Mouse (Mus musculus): ENCODE data around the gene Mapk11. TPM values are rescaled to one million over a fixed set of nuclear protein-coding genes. Genes with fewer than 3 reads are reported as not detected.

Mapk11 gene
- polyA plus RNA-seq, 1 experiment from 2014 or later: 40.4 TPM

DNA sequence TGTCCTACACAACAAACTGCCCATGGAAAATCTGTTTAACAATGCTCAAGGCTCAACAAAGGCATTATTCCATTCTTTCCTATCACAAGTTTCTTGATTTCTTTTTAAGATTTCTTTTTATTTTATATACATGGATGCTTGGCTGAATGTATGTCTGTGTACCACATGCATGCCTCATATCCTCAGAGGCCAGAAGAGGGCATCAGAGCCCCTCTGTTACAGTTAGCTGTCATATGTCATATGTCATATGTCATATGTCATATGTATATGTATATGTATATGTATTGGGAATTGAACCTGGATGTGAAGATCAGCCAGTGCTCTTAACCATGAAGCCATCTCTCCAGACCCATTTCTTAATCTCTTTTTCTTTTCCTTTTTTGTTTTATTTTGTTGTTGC, 31.4 kb downstream of the Mapk11 start:
- no peak for DNase-seq (ENCODE audit: low spot score)
- H3K9me3 ChIP-seq (ENCODE audit: control insufficient read depth, low read length): no peaks in the 10 kb centered on the region

DNA sequence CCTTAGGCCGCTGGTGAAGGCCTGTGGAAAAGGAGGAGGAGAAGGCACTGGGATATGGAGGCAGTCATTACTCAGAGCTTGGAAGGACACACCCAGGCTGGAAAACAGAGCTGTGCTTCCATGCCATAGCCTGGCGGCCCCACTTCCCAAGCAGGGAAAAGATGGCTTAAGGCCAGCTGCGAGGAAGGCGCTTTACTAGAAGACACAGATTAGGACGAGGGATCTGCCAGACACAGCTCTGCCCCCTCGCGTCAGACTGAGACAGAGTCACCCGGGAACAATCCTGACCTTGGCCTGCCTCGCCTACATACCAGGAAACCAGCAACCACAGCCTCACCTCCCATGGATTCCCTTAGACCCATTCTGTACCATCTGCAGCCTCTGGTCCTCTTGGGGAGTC, 39.3 kb downstream of the Mapk11 start:
- DNase-seq (ENCODE audit: low spot score) (no peak), ATAC-seq (ENCODE audit: low FRiP score) (no peak)
- H3K4me2 ChIP-seq (replicated peaks; ENCODE audit: low read depth, low read length): no peak overlapping the region
- no peaks in the 10 kb centered on the region for H3K4me1 ChIP-seq (replicated peaks; ENCODE audit: control insufficient read depth, insufficient read depth, low read length)
- H3K4me3 ChIP-seq (ENCODE audit: low read depth, low read length): no peak overlapping the region
- peaks cover 9% of the 10 kb centered on the region for H3K36me3 ChIP-seq (ENCODE audit: control insufficient read depth, insufficient read depth, low read length)
- 91% methylated on average over 9 of the region's 9 CpGs for WGBS
- no peaks in the 10 kb centered on the region for H3K27me3 ChIP-seq (ENCODE audit: control insufficient read depth, insufficient read depth, low read length)
- H3K9me3 ChIP-seq (ENCODE audit: control insufficient read depth, low read length): no peaks in the 10 kb centered on the region
- no peak overlapping the region for H3K27ac ChIP-seq (ENCODE audit: low read depth, low read length)
- H3K9ac ChIP-seq (ENCODE audit: low read depth, low read length): no peak overlapping the region

More for the DNA sequence above, 31.4 kb downstream of the Mapk11 start:
- Histone ChIP-seq H3K36me3 (ENCODE audit: control insufficient read depth, insufficient read depth, low read length) (peaks cover 6% of the 10 kb centered on the region; the same call in 1 of the 2 replicates), H3K27me3 (ENCODE audit: control insufficient read depth, insufficient read depth, low read length) (no peaks in the 10 kb centered on the region), H3K4me1 (replicated peaks; ENCODE audit: control insufficient read depth, insufficient read depth, low read length) (peaks cover 7% of the 10 kb centered on the region), H3K4me3 (ENCODE audit: low read depth, low read length) (no peak overlapping the region), H3K4me2 (replicated peaks; ENCODE audit: low read depth, low read length) (no peak overlapping the region), H3K27ac (ENCODE audit: low read depth, low read length) (no peak overlapping the region), H3K9ac (ENCODE audit: low read depth, low read length) (no peak overlapping the region)
- ATAC-seq (ENCODE audit: low FRiP score): no peak

DNA sequence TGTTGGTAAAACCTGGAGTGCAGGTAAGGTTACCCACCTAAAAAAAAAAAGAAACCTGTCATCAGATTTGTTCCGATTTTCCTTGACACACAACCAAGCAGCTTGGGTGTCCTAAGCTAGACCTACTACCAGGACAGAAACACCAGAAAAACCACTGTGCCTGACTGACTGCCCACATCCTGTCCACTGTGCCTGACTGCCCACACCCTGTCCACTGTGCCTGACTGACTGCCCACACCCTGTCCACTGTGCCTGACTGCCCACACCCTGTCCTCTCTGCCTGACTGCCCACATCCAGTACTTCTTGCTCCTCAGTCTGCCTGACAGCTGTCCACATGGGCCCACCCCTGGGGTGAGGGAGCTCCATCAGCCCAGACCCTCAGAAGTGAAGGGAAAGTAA, 42.5 kb downstream of the Mapk11 start:
- no peak for ATAC-seq (ENCODE audit: low FRiP score)
- no peak for DNase-seq (ENCODE audit: low spot score)
- Histone ChIP-seq H3K4me2 (replicated peaks; ENCODE audit: low read depth, low read length) (no peak overlapping the region), H3K9me3 (ENCODE audit: control insufficient read depth, low read length) (no peaks in the 10 kb centered on the region), H3K27ac (ENCODE audit: low read depth, low read length) (no peak overlapping the region), H3K9ac (ENCODE audit: low read depth, low read length) (no peak overlapping the region), H3K36me3 (ENCODE audit: control insufficient read depth, insufficient read depth, low read length) (peaks cover 15% of the 10 kb centered on the region), H3K4me3 (ENCODE audit: low read depth, low read length) (no peak overlapping the region), H3K4me1 (replicated peaks; ENCODE audit: control insufficient read depth, insufficient read depth, low read length) (no peaks in the 10 kb centered on the region), H3K27me3 (ENCODE audit: control insufficient read depth, insufficient read depth, low read length) (no peaks in the 10 kb centered on the region)
- 92% methylated on average over 1 of the region's 1 CpGs for WGBS

DNA sequence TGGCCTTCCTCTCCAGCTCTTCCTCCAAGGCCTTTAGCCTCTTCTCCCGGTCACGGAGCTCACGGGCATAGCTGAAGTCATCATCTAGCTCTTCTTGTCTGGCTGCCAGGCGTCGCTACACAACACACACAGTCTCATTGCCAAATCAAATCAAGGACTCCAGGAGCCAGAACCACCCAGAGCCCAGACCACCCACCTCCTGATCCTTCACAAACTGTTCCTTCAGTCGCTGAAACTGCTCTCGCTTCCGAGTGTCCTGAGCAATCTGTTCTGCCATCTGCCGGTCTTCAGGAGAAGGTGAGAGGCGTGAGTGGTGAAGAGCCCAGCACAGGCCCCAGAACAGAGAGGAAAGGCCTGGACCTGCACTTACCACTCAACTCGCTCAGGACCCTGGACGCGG, 43.4 kb downstream of the Mapk11 start:
- H3K27ac ChIP-seq (ENCODE audit: low read depth, low read length): no peak overlapping the region
- DNase-seq (ENCODE audit: low spot score) (no peak), ATAC-seq (ENCODE audit: low FRiP score) (no peak)
- peaks cover 19% of the 10 kb centered on the region for H3K36me3 ChIP-seq (ENCODE audit: control insufficient read depth, insufficient read depth, low read length)
- no peak overlapping the region for H3K4me2 ChIP-seq (replicated peaks; ENCODE audit: low read depth, low read length)
- no peak overlapping the region for H3K9ac ChIP-seq (ENCODE audit: low read depth, low read length)
- H3K4me1 ChIP-seq (replicated peaks; ENCODE audit: control insufficient read depth, insufficient read depth, low read length): no peaks in the 10 kb centered on the region
- 89% methylated on average over 13 of the region's 13 CpGs for WGBS
- no peaks in the 10 kb centered on the region for H3K27me3 ChIP-seq (ENCODE audit: control insufficient read depth, insufficient read depth, low read length)
- no peaks in the 10 kb centered on the region for H3K9me3 ChIP-seq (ENCODE audit: control insufficient read depth, low read length)
- no peak overlapping the region for H3K4me3 ChIP-seq (ENCODE audit: low read depth, low read length)

DNA sequence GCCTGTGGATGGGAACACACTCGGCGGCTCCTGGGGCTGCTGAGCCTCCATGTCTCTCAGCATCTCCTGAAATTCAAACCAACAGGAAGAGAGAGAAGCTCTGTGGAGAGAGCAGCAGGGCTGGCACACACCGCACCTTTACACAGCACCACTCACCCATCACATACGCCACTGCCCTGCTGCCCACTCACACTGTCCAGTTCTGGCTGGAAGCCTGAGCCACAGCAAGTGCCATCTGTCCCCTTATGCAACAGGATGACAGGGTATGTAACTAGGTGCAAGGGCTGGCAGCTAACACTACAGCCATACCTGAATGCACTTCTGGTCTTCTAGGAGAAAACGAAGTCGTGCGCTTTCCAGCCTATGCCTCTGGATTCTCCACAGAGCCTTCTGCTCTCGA, 45.0 kb downstream of the Mapk11 start:
- WGBS: 98% methylated on average over 8 of the region's 8 CpGs
- H3K27ac ChIP-seq (ENCODE audit: low read depth, low read length): no peak overlapping the region
- H3K4me2 ChIP-seq (replicated peaks; ENCODE audit: low read depth, low read length): no peak overlapping the region
- H3K36me3 ChIP-seq (ENCODE audit: control insufficient read depth, insufficient read depth, low read length): peaks cover 24% of the 10 kb centered on the region
- no peak overlapping the region for H3K4me3 ChIP-seq (ENCODE audit: low read depth, low read length)
- H3K9me3 ChIP-seq (ENCODE audit: control insufficient read depth, low read length): no peaks in the 10 kb centered on the region
- ATAC-seq (ENCODE audit: low FRiP score): no peak
- no peaks in the 10 kb centered on the region for H3K27me3 ChIP-seq (ENCODE audit: control insufficient read depth, insufficient read depth, low read length)
- no peaks in the 10 kb centered on the region for H3K4me1 ChIP-seq (replicated peaks; ENCODE audit: control insufficient read depth, insufficient read depth, low read length)
- H3K9ac ChIP-seq (ENCODE audit: low read depth, low read length): no peak overlapping the region
- no peak for DNase-seq (ENCODE audit: low spot score)

DNA sequence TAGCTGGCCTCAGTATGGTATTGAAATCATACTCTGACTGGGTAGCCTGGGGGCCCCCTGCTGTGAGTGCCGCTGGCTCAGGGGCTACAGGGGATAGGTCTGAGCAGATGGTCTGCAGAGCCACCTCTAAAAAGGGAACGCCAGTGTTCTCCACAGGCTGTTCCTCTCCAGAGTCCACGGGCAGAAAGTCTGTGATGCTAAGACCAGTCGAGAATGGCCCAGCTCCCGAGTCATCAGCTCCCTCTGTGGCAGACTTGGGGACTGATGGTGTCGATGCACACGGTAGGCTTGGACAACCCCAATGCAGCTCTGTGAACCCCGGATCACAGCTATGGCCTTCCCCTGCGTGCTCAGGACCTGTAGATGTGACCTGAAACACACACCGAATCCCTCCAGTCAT, 45.5 kb downstream of the Mapk11 start:
- no peak overlapping the region for H3K4me2 ChIP-seq (replicated peaks; ENCODE audit: low read depth, low read length)
- H3K9ac ChIP-seq (ENCODE audit: low read depth, low read length): no peak overlapping the region
- no peak overlapping the region for H3K27ac ChIP-seq (ENCODE audit: low read depth, low read length)
- ATAC-seq (ENCODE audit: low FRiP score) (no peak), DNase-seq (ENCODE audit: low spot score) (no peak)
- no peaks in the 10 kb centered on the region for H3K9me3 ChIP-seq (ENCODE audit: control insufficient read depth, low read length)
- no peaks in the 10 kb centered on the region for H3K4me1 ChIP-seq (replicated peaks; ENCODE audit: control insufficient read depth, insufficient read depth, low read length)
- H3K36me3 ChIP-seq (ENCODE audit: control insufficient read depth, insufficient read depth, low read length): peaks cover 21% of the 10 kb centered on the region
- no peaks in the 10 kb centered on the region for H3K27me3 ChIP-seq (ENCODE audit: control insufficient read depth, insufficient read depth, low read length)
- H3K4me3 ChIP-seq (ENCODE audit: low read depth, low read length): no peak overlapping the region
- 89% methylated on average over 10 of the region's 10 CpGs for WGBS

DNA sequence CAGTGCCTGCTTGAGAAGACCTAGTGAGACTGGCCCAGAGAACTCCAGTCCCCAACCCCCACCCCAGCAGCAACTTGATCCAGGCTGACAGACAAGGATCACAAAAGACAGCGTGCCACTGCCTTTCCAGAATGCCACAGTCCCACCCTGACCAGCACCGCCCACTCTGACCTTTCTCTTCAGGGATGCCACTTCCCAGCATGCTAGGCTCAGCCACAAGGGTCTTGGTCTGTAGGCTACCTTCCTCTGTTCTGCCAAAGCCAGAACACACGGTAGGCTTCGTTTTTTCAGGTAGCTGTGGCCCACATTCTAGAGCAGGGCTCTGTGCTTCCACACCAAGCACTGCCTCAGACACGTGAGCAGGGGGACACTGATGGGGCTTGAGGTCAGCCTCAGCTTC, 46.8 kb downstream of the Mapk11 start:
- ATAC-seq (ENCODE audit: low FRiP score): peak; percentile 27; the same call in 1 of the 2 replicates
- Histone ChIP-seq H3K9me3 (ENCODE audit: control insufficient read depth, low read length) (no peaks in the 10 kb centered on the region), H3K27ac (ENCODE audit: low read depth, low read length) (no peak overlapping the region), H3K4me3 (ENCODE audit: low read depth, low read length) (no peak overlapping the region), H3K9ac (ENCODE audit: low read depth, low read length) (no peak overlapping the region), H3K36me3 (ENCODE audit: control insufficient read depth, insufficient read depth, low read length) (peaks cover 20% of the 10 kb centered on the region), H3K4me1 (replicated peaks; ENCODE audit: control insufficient read depth, insufficient read depth, low read length) (no peaks in the 10 kb centered on the region), H3K27me3 (ENCODE audit: control insufficient read depth, insufficient read depth, low read length) (no peaks in the 10 kb centered on the region), H3K4me2 (replicated peaks; ENCODE audit: low read depth, low read length) (no peak overlapping the region)
- 54% methylated on average over 5 of the region's 5 CpGs for WGBS
- DNase-seq (ENCODE audit: low spot score): peak; percentile 20

DNA sequence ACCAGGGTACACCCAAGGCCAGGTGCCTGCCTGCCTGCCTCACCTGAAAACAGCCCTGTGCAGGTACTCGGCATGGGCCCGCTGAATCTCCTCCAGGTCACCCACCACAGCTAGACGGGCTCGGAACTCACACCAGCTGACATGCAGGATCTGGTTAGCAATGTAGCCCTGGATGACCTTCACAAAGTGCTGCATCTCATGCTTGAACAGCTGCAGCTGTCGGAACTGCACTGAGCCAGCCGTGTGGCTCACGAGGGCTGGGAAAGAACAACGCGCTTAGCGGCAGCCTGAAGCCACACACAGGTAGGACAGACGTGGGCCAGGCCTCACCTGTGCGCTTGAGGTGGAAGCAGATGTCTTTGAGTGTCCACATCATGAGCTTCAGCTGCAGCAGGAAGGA, 48.6 kb downstream of the Mapk11 start:
- ATAC-seq (ENCODE audit: low FRiP score): no peak
- Histone ChIP-seq H3K9me3 (ENCODE audit: control insufficient read depth, low read length) (no peaks in the 10 kb centered on the region), H3K4me2 (replicated peaks; ENCODE audit: low read depth, low read length) (no peak overlapping the region), H3K27me3 (ENCODE audit: control insufficient read depth, insufficient read depth, low read length) (no peaks in the 10 kb centered on the region), H3K4me1 (replicated peaks; ENCODE audit: control insufficient read depth, insufficient read depth, low read length) (no peaks in the 10 kb centered on the region), H3K4me3 (ENCODE audit: low read depth, low read length) (no peak overlapping the region), H3K27ac (ENCODE audit: low read depth, low read length) (no peak overlapping the region), H3K9ac (ENCODE audit: low read depth, low read length) (no peak overlapping the region), H3K36me3 (ENCODE audit: control insufficient read depth, insufficient read depth, low read length) (peaks cover 21% of the 10 kb centered on the region)
- 94% methylated on average over 12 of the region's 12 CpGs for WGBS
- no peak for DNase-seq (ENCODE audit: low spot score)

DNA sequence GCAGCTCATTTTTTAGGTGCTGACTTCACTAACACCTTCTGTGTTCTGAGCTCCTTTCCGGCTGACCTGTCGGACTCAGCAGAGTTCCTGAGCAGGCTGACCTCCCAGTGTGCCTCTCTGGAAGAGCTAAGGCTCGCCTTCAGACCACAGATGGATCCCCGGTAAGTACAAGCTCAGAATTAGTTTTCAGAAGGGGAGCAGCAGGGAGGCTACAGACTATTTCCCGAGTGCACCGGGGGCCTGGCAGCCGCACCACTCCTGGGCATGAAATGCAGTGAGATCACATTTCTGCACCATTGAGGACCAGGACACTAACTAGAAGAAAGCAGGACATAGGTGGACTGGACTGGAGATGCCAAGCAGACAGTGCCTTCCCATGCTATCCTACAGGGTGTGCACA, 50.8 kb downstream of the Mapk11 start:
- Histone ChIP-seq H3K9me3 (ENCODE audit: control insufficient read depth, low read length) (no peaks in the 10 kb centered on the region), H3K4me1 (replicated peaks; ENCODE audit: control insufficient read depth, insufficient read depth, low read length) (no peaks in the 10 kb centered on the region), H3K36me3 (ENCODE audit: control insufficient read depth, insufficient read depth, low read length) (peaks cover 18% of the 10 kb centered on the region), H3K27ac (ENCODE audit: low read depth, low read length) (no peak overlapping the region), H3K4me2 (replicated peaks; ENCODE audit: low read depth, low read length) (no peak overlapping the region), H3K27me3 (ENCODE audit: control insufficient read depth, insufficient read depth, low read length) (no peaks in the 10 kb centered on the region), H3K4me3 (ENCODE audit: low read depth, low read length) (no peak overlapping the region), H3K9ac (ENCODE audit: low read depth, low read length) (no peak overlapping the region)
- ATAC-seq (ENCODE audit: low FRiP score) (no peak), DNase-seq (ENCODE audit: low spot score) (no peak)
- whole genome bisulfite sequencing: 90% methylated on average over 7 of the region's 7 CpGs
